Mouse (Mus musculus) skeletal muscle tissue, adult 2 months (tissue): ENCODE data around the gene Ly6g6d.
"Not testable (repeated sequence)": the region's sequence is repeated elsewhere in the genome, so short reads cannot be mapped to it uniquely, and the experiment has no call there.

Source experiments
- DNase-seq: peaks from one replicate; pipeline ENCODE4 v3.0.0-alpha.2; 2012; ENCODE audit warnings: low read depth, low spot score

Ly6g6d gene

GRCm38 (mm10) chr17:35048149-35048931 lies 29.5 kb downstream of the Ly6g6d start:
- no peak for DNase-seq

- no peak for DNase-seq
Observed at GRCm38 (mm10) chr17:35047688-35048087, 30.2 kb downstream of the Ly6g6d start.

GRCm38 (mm10) chr17:35046681-35047455 lies 31.0 kb downstream of the Ly6g6d start, which contains the start of gene Msh5:
Gene Msh5, minus strand, starts transcription at chr17:35046745.
- DNase-seq, result peak; percentile 98

GRCm38 (mm10) chr17:35045807-35046680 lies 31.8 kb downstream of the Ly6g6d start:
- DNase-seq, result no peak

- DNase-seq, result no peak
Observed at GRCm38 (mm10) chr17:35044904-35045806, 32.7 kb downstream of the Ly6g6d start.

- DNase-seq, result no peak
Observed at GRCm38 (mm10) chr17:35043794-35044193, 34.1 kb downstream of the Ly6g6d start.

- DNase-seq, result no peak
Observed at GRCm38 (mm10) chr17:35039121-35039873, 38.6 kb downstream of the Ly6g6d start.

GRCm38 (mm10) chr17:35034896-35035295 lies 43.0 kb downstream of the Ly6g6d start:
- DNase-seq, result no peak

- DNase-seq, result not testable (repeated sequence)
Observed at GRCm38 (mm10) chr17:35033703-35034102, 44.2 kb downstream of the Ly6g6d start.

GRCm38 (mm10) chr17:35032323-35032870 lies 45.5 kb downstream of the Ly6g6d start:
- DNase-seq, result no peak

GRCm38 (mm10) chr17:35031880-35032279 lies 46.0 kb downstream of the Ly6g6d start:
- DNase-seq, result no peak

- no peak for DNase-seq
Observed at GRCm38 (mm10) chr17:35031272-35031671, 46.6 kb downstream of the Ly6g6d start.

GRCm38 (mm10) chr17:35029691-35030532 lies 48.0 kb downstream of the Ly6g6d start:
- DNase-seq, result no peak

GRCm38 (mm10) chr17:35028315-35028714 lies 49.5 kb downstream of the Ly6g6d start:
- DNase-seq, result no peak

GRCm38 (mm10) chr17:35027277-35028068 lies 50.4 kb downstream of the Ly6g6d start, which contains the start of gene Sapcd1:
Gene Sapcd1, minus strand, starts transcription at chr17:35028016.
- DNase-seq, result no peak

GRCm38 (mm10) chr17:35026206-35026605 lies 51.7 kb downstream of the Ly6g6d start:
- no peak for DNase-seq

- DNase-seq, result no peak
Observed at GRCm38 (mm10) chr17:35024691-35025488, 53.0 kb downstream of the Ly6g6d start.
